In genomic region chr1:167270342-167271111, GRCm38 (mm10) we compare ENCODE assay signal across 7 mouse cellular contexts. TPM values are rescaled to one million over a fixed set of nuclear protein-coding genes. Genes with fewer than 3 reads are reported as not detected.
DNase-seq lines count a peak whose midpoint lies in the region; TF ChIP-seq lines count a peak whose summit lies in the region.

No protein-coding gene starts in this region.

- H3K4me1 ChIP-seq in lung, adult 2 months (ENCODE audit: control insufficient read depth, insufficient read depth, low read length) = peaks cover 30% of the 10 kb centered on the region

- H3K4me3 ChIP-seq in lung, adult 2 months (replicated peaks; ENCODE audit: extremely low read depth, low read depth, low read length) = no peak overlapping the region

- intact Hi-C loops in left cerebral cortex, postnatal 36 days (cut with DNase I) = no loop called here

- TF ChIP-seq CTCF in lung, adult 2 months (IDR thresholded peaks at IDR 0.05; ENCODE audit: insufficient read depth, low read length) = no peak

- 14% methylated on average over 19 of the region's 19 CpGs for WGBS in lung, adult 2 months

- no peak for TF ChIP-seq POLR2A in lung, adult 2 months (IDR thresholded peaks at IDR 0.05; ENCODE audit: borderline replicate concordance, extremely low read depth, low read depth, low read length)

- DNase-seq in right cerebral cortex, postnatal 10 days (ENCODE audit: low spot score in 2 of 2) = peak; percentile 71 to 79
- DNase-seq in right cerebral cortex, postnatal 25 days = no peak
- DNase-seq in embryo, embryonic 10.5 days (ENCODE audit: low spot score) = peak; percentile 58
- peak; percentile 67 for DNase-seq in heart, postnatal 4 days
- peak; percentile 30 for DNase-seq in lung, adult 2 months
- DNase-seq in right cerebral cortex, postnatal 4 days = peak; percentile 44
- no peak for DNase-seq in left cerebral cortex, postnatal 36 days (ENCODE audit: low spot score in 2 of 2)

RNA-seq across cellular contexts. Expression of gene Uck2, which starts 14.6 kb away (rescaled TPM):
- total RNA-seq in heart, postnatal 4 days (2021) = 10 to 100 TPM; 55.0 to 55.7 TPM
- 12.6 and 17.4 TPM in 2 replicates for polyA plus RNA-seq in lung, adult 2 months (2012; rRNA removed)
- total RNA-seq in left cerebral cortex, postnatal 36 days (2021) = 10 to 100 TPM; 37.4 to 42.5 TPM

RNA-seq across cellular contexts. Expression of gene Tmco1, which starts 37.7 kb away (rescaled TPM):
- 10 to 100 TPM; 75.6 to 79.3 TPM for total RNA-seq in heart, postnatal 4 days (2021)
- 42.7 and 56.7 TPM in 2 replicates for polyA plus RNA-seq in lung, adult 2 months (2012; rRNA removed)
- 10 to 100 TPM; 42.6 to 46.5 TPM for total RNA-seq in left cerebral cortex, postnatal 36 days (2021)

Comparison
In these comparisons a context has a peak if more than half of its experiments do, and no peak if none do; other contexts are left out.
1. DNase-seq: peak in right cerebral cortex, postnatal 10 days (2 of 2), embryo, embryonic 10.5 days (single experiment), heart, postnatal 4 days (single experiment), lung, adult 2 months (single experiment) and right cerebral cortex, postnatal 4 days (single experiment); none in right cerebral cortex, postnatal 25 days (single experiment) and left cerebral cortex, postnatal 36 days (0 of 2).